Mouse (Mus musculus) C2C12 (cell line): ENCODE results near the gene Samd4.

Experiments
- CEBPB ChIP-seq: IDR thresholded peaks from one replicate; pipeline ENCODE4 v1.6.1; 2011; ENCODE audit warnings: low read depth, mild to moderate bottlenecking, control low read depth, moderate library complexity
- CTCF ChIP-seq: IDR thresholded peaks from one replicate; pipeline ENCODE4 v1.5.1; 2011; ENCODE audit not compliant: control insufficient read depth, insufficient read depth, insufficient read length
- FOSL1 ChIP-seq: IDR thresholded peaks from one replicate; pipeline ENCODE4 v1.8.0; 2011; ENCODE audit warnings: mild to moderate bottlenecking, low read length; ENCODE audit not compliant: poor library complexity, insufficient read depth, severe bottlenecking
- MAX ChIP-seq: IDR thresholded peaks from one replicate; pipeline ENCODE4 v1.6.1; 2011; ENCODE audit warnings: mild to moderate bottlenecking, control low read depth
- MYOD1 ChIP-seq: IDR thresholded peaks from one replicate; pipeline ENCODE4 v1.6.1; 2011; ENCODE audit warnings: low read depth; ENCODE audit not compliant: control insufficient read depth, insufficient read length
- MYOG ChIP-seq: IDR thresholded peaks from one replicate; pipeline ENCODE4 v1.6.1; 2011; ENCODE audit not compliant: control insufficient read depth, insufficient read length; ENCODE audit errors: extremely low read depth
- USF1 ChIP-seq: IDR thresholded peaks from one replicate; pipeline ENCODE4 v1.6.1; 2011; ENCODE audit warnings: low read depth, mild to moderate bottlenecking, control low read depth, moderate library complexity

DNA sequence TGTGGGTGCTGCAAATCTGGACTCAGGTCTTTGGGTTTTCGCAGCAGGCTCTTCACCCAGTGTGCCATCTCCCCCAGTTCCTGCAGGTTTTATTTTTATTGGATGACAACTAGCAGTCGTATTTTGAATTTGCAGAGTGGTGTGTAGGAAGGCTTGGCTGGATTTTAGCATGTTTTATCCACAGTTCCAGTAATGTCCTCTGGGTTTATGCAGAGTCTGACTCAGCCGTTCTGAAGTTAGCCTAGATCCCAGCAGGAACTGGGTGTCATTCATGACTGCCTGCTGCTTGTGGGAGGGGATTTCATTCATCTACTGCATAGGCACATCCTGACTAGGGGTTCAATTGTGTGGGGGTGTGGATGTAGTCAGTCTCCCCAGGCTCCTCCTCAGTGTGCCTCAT lies 16.0 kb downstream of the Samd4 start:
- TF ChIP-seq CTCF (no peak), MAX (no peak), FOSL1 (no peak), USF1 (no peak), CEBPB (no peak), MYOD1 (no peak), MYOG (no peak)
